Comparison of ENCODE assay signal across 8 mouse cellular contexts in the genomic region with DNA sequence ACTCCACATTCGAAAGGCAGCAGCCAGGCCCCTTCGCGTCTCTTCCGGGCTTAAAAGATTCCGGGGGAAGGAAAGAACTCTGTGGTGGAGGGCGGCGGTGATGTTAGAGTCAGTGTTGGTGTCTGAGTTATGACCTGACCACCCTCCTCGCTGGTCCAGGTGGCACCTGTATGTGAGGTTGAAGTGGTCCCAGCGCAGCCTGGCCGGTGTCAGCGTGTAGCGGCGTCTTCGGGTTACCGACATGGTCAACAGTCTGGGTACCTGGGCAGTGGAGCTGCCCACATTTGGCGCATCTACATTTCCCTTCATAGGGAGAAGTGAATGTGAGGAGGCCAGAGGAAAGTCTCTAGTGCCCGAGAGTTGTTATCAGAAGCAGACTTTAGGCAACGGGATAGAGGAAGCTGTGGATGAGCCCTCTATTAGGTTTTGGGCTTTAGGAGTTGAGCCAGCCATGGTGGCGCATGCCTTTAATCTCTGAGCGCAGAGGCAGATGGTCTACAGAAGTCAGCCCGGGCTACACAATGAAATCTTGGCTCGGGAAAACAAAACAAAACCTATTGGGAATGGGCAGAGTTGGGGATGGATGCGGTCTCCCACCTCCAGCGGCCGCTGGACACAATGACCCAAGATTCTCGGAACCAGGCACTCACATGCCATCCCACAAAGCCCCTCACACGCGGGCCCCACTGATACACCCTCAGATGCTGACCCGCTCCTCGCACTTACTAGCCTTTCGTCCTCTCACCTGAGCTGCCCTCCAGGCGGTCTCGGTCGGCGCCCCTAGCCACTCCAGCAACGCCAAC. TPM values are rescaled to one million over a fixed set of nuclear protein-coding genes. Genes with fewer than 3 reads are reported as not detected.
DNase-seq lines count a peak whose midpoint lies in the region; ATAC-seq and TF ChIP-seq lines count a peak whose summit lies in the region.

No protein-coding gene starts in this region.

- no peak for DNase-seq in lung, postnatal 0 days (ENCODE audit: low spot score)
- no peak for DNase-seq in lung, postnatal 10 days
- DNase-seq in gastrocnemius, adult 18-20 months (ENCODE audit: low spot score) = no peak
- DNase-seq in urinary bladder, postnatal 14 days (ENCODE audit: low spot score) = no peak

- H3K36me3 ChIP-seq in lung, postnatal 0 days (ENCODE audit: insufficient read depth, low read length) = peaks cover 23% of the 10 kb centered on the region; the same call in 1 of the 2 replicates
- peaks cover 68% of the 10 kb centered on the region for H3K36me3 ChIP-seq in limb, embryonic 13.5 days
- peaks cover 42% of the 10 kb centered on the region for H3K36me3 ChIP-seq in stomach, embryonic 15.5 days

- 24% methylated on average over 35 of the region's 36 CpGs for WGBS in lung, postnatal 0 days
- WGBS in limb, embryonic 13.5 days = 19% methylated on average over 36 of the region's 36 CpGs
- 26% methylated on average over 36 of the region's 36 CpGs for WGBS in stomach, embryonic 15.5 days

- no peak for TF ChIP-seq EP300 in lung, postnatal 0 days (IDR thresholded peaks at IDR 0.05)

- H3K27ac ChIP-seq in lung, postnatal 0 days (ENCODE audit: low read length) = 0 out of 2 replicates have a peak overlapping the region, but pooled peaks have one; percentile 29
- H3K27ac ChIP-seq in embryonic fibroblast, embryonic 13.5 days (ENCODE audit: insufficient read depth, low read length) = peak overlapping the region; percentile 72
- H3K27ac ChIP-seq in limb, embryonic 13.5 days = no peak overlapping the region
- H3K27ac ChIP-seq in stomach, embryonic 15.5 days = peak overlapping the region; percentile 67; the same call in 1 of the 2 replicates

- ATAC-seq in lung, postnatal 0 days = no peak
- no peak for ATAC-seq in limb, embryonic 13.5 days (ENCODE audit: low FRiP score, low read depth)
- no peak for ATAC-seq in stomach, embryonic 15.5 days (ENCODE audit: insufficient read depth, low FRiP score, low read depth)
- ATAC-seq in inflammation-experienced regulatory T-cells, adult 6 months = no peak

- peaks cover 23% of the 10 kb centered on the region for H3K4me1 ChIP-seq in lung, postnatal 0 days (ENCODE audit: insufficient read depth, low read depth, low read length)
- no peaks in the 10 kb centered on the region; the same call in none of the 2 replicates for H3K4me1 ChIP-seq in embryonic fibroblast, embryonic 13.5 days (ENCODE audit: control insufficient read depth, insufficient read depth, low read length)
- H3K4me1 ChIP-seq in limb, embryonic 13.5 days = peaks cover 40% of the 10 kb centered on the region
- peaks cover 36% of the 10 kb centered on the region for H3K4me1 ChIP-seq in stomach, embryonic 15.5 days

- no peak for TF ChIP-seq CTCF in lung, postnatal 0 days (IDR thresholded peaks at IDR 0.05)
- TF ChIP-seq CTCF in embryonic fibroblast, embryonic 13.5 days (IDR thresholded peaks at IDR 0.05; ENCODE audit: borderline replicate concordance, insufficient read depth, low read length) = no peak

- no peak for TF ChIP-seq POLR2A in embryonic fibroblast, embryonic 13.5 days (IDR thresholded peaks at IDR 0.05; ENCODE audit: low read depth, low read length)

- no peaks in the 10 kb centered on the region for H3K9me3 ChIP-seq in lung, postnatal 0 days (ENCODE audit: low read length)
- H3K9me3 ChIP-seq in limb, embryonic 13.5 days = no peaks in the 10 kb centered on the region
- no peaks in the 10 kb centered on the region for H3K9me3 ChIP-seq in stomach, embryonic 15.5 days

- H3K27me3 ChIP-seq in lung, postnatal 0 days (replicated peaks; ENCODE audit: insufficient read depth, low read length) = 0 out of 2 replicates have a peak, but pooled peaks cover 4% of the 10 kb centered on the region
- H3K27me3 ChIP-seq in limb, embryonic 13.5 days = peaks cover 63% of the 10 kb centered on the region
- peaks cover 18% of the 10 kb centered on the region; the same call in 1 of the 2 replicates for H3K27me3 ChIP-seq in stomach, embryonic 15.5 days (replicated peaks)

- H3K4me2 ChIP-seq in lung, postnatal 0 days (replicated peaks; ENCODE audit: low read depth, low read length) = peak overlapping the region; percentile 63
- H3K4me2 ChIP-seq in limb, embryonic 13.5 days (replicated peaks) = peak overlapping the region; percentile 93
- peak overlapping the region; percentile 89 for H3K4me2 ChIP-seq in stomach, embryonic 15.5 days

- peak overlapping the region; percentile 33 for H3K4me3 ChIP-seq in lung, postnatal 0 days (ENCODE audit: low read depth, low read length)
- peak overlapping the region; percentile 33 for H3K4me3 ChIP-seq in embryonic fibroblast, embryonic 13.5 days (ENCODE audit: insufficient read depth, low read length)
- H3K4me3 ChIP-seq in limb, embryonic 13.5 days = peak overlapping the region; percentile 55
- peak overlapping the region; percentile 47 for H3K4me3 ChIP-seq in stomach, embryonic 15.5 days (replicated peaks)

- H3K9ac ChIP-seq in lung, postnatal 0 days (replicated peaks; ENCODE audit: low read depth) = peak overlapping the region; percentile 9; the same call in 1 of the 2 replicates
- H3K9ac ChIP-seq in limb, embryonic 13.5 days = peak overlapping the region; percentile 75
- peak overlapping the region; percentile 50 for H3K9ac ChIP-seq in stomach, embryonic 15.5 days

RNA-seq across cellular contexts. Expression of a gene that starts 0.7 kb away (rescaled TPM):
- 44.5 and 46.2 TPM in 2 replicates for polyA plus RNA-seq in lung, postnatal 0 days (2015; fragmentation: Nextera tagmentation; extraction: Ambion mirVana)
- polyA plus RNA-seq in embryonic fibroblast, embryonic 13.5 days (2011; ENCODE audit: insufficient read length, low read depth, missing spikeins) = 80.7 and 93.1 TPM in 2 replicates
- polyA plus RNA-seq in limb, embryonic 13.5 days (2015; fragmentation: Nextera tagmentation; extraction: Ambion mirVana) = 17.1 and 19.1 TPM in 2 replicates
- polyA plus RNA-seq in stomach, embryonic 15.5 days (2015; fragmentation: Nextera tagmentation; extraction: Ambion mirVana) = 39.6 and 42.0 TPM in 2 replicates
- total RNA-seq in gastrocnemius, adult 18-20 months (2021) = 1 to 10 TPM in 1 of 2 experiments, under 1 TPM in 1; 0.53 to 1.8 TPM
- polyA plus RNA-seq in inflammation-experienced regulatory T-cells, adult 6 months (2017; shearing (Covaris generic)) = not detected

RNA-seq across cellular contexts. Expression of a gene that starts 7.3 kb away (rescaled TPM):
- not detected in 2 replicates for polyA plus RNA-seq in lung, postnatal 0 days (2015; fragmentation: Nextera tagmentation; extraction: Ambion mirVana)
- not detected in 2 replicates for polyA plus RNA-seq in embryonic fibroblast, embryonic 13.5 days (2011; ENCODE audit: insufficient read length, low read depth, missing spikeins)
- not detected in 2 replicates for polyA plus RNA-seq in limb, embryonic 13.5 days (2015; fragmentation: Nextera tagmentation; extraction: Ambion mirVana)
- not detected in 2 replicates for polyA plus RNA-seq in stomach, embryonic 15.5 days (2015; fragmentation: Nextera tagmentation; extraction: Ambion mirVana)
- total RNA-seq in gastrocnemius, adult 18-20 months (2021) = not detected
- 1 to 10 TPM in 1 of 3 experiments, not detected in 2; 1.7 TPM for polyA plus RNA-seq in inflammation-experienced regulatory T-cells, adult 6 months (2017; shearing (Covaris generic))

RNA-seq across cellular contexts. Expression of a gene that starts 16.5 kb away (rescaled TPM):
- 16.3 and 19.8 TPM in 2 replicates for polyA plus RNA-seq in lung, postnatal 0 days (2015; fragmentation: Nextera tagmentation; extraction: Ambion mirVana)
- 17.2 and 21.1 TPM in 2 replicates for polyA plus RNA-seq in embryonic fibroblast, embryonic 13.5 days (2011; ENCODE audit: insufficient read length, low read depth, missing spikeins)
- 30.5 and 34.3 TPM in 2 replicates for polyA plus RNA-seq in limb, embryonic 13.5 days (2015; fragmentation: Nextera tagmentation; extraction: Ambion mirVana)
- 23.3 and 24.1 TPM in 2 replicates for polyA plus RNA-seq in stomach, embryonic 15.5 days (2015; fragmentation: Nextera tagmentation; extraction: Ambion mirVana)
- 10 to 100 TPM; 16.1 to 16.8 TPM for total RNA-seq in gastrocnemius, adult 18-20 months (2021)
- polyA plus RNA-seq in inflammation-experienced regulatory T-cells, adult 6 months (2017; shearing (Covaris generic)) = 1 to 10 TPM; 3.1 to 5.2 (median 3.9) TPM

RNA-seq across cellular contexts. Expression of a gene that starts 27.8 kb away (rescaled TPM):
- 67.3 and 74.4 TPM in 2 replicates for polyA plus RNA-seq in lung, postnatal 0 days (2015; fragmentation: Nextera tagmentation; extraction: Ambion mirVana)
- polyA plus RNA-seq in embryonic fibroblast, embryonic 13.5 days (2011; ENCODE audit: insufficient read length, low read depth, missing spikeins) = 75.2 and 77.0 TPM in 2 replicates
- 70.3 and 71.2 TPM in 2 replicates for polyA plus RNA-seq in limb, embryonic 13.5 days (2015; fragmentation: Nextera tagmentation; extraction: Ambion mirVana)
- 56.7 and 59.8 TPM in 2 replicates for polyA plus RNA-seq in stomach, embryonic 15.5 days (2015; fragmentation: Nextera tagmentation; extraction: Ambion mirVana)
- 10 to 100 TPM; 29.4 to 30.4 TPM for total RNA-seq in gastrocnemius, adult 18-20 months (2021)
- polyA plus RNA-seq in inflammation-experienced regulatory T-cells, adult 6 months (2017; shearing (Covaris generic)) = 100 to 1,000 TPM in 2 of 3 experiments, 10 to 100 TPM in 1; 75.2 to 139 (median 116) TPM

RNA-seq across cellular contexts. Expression of a gene that starts 41.7 kb away (rescaled TPM):
- 3.3 and 3.6 TPM in 2 replicates for polyA plus RNA-seq in lung, postnatal 0 days (2015; fragmentation: Nextera tagmentation; extraction: Ambion mirVana)
- polyA plus RNA-seq in embryonic fibroblast, embryonic 13.5 days (2011; ENCODE audit: insufficient read length, low read depth, missing spikeins) = 11.1 and 16.1 TPM in 2 replicates
- 8.4 and 10.2 TPM in 2 replicates for polyA plus RNA-seq in limb, embryonic 13.5 days (2015; fragmentation: Nextera tagmentation; extraction: Ambion mirVana)
- polyA plus RNA-seq in stomach, embryonic 15.5 days (2015; fragmentation: Nextera tagmentation; extraction: Ambion mirVana) = 9.0 and 10.0 TPM in 2 replicates
- total RNA-seq in gastrocnemius, adult 18-20 months (2021) = 1 to 10 TPM in 1 of 2 experiments, under 1 TPM in 1; 0.89 to 1.4 TPM
- 1 to 10 TPM in 1 of 3 experiments, under 1 TPM in 2; 0.16 to 1.6 (median 0.96) TPM for polyA plus RNA-seq in inflammation-experienced regulatory T-cells, adult 6 months (2017; shearing (Covaris generic))

Comparison
In these comparisons a context has a peak if more than half of its experiments do, and no peak if none do; other contexts are left out.
1. H3K9ac ChIP-seq: peak in every context shown above with its lines; median percentile 75 in limb, embryonic 13.5 days; 50 in stomach, embryonic 15.5 days; 9 in lung, postnatal 0 days.
2. RNA of a gene that starts 0.7 kb away (polyA plus RNA-seq): 80.7 to 93.1 TPM in embryonic fibroblast, embryonic 13.5 days, 44.5 to 46.2 TPM in lung, postnatal 0 days, 39.6 to 42.0 TPM in stomach, embryonic 15.5 days and 17.1 to 19.1 TPM in limb, embryonic 13.5 days; not detected in inflammation-experienced regulatory T-cells, adult 6 months; every median in the first group is over 10 times any median in the second.
3. Peak in every context shown above with its lines, with median percentiles within 50 percentile points of each other: H3K4me2 ChIP-seq and H3K4me3 ChIP-seq.